Comparison of ENCODE assay signal across 14 mouse cellular contexts in the genomic region with DNA sequence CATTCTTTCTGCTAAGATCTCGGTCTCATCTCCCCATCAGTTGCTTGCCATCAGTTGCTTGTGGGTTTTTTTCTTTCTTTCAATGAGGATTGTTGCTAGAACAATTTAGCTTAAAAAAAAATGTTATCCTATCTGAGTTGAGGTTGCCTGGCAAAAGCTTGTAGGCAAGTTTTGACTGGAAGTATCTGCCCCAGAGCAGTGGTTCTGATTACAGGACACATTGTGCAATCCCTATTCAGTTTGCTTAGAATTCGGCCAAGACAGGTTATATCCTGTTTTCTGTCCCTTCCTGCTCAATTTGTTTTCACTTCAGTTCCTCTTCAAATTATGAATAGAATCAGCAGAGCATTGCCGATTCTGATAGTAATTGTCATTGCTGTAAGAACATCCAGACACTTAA.
"Had no signal": no experiment of that assay in that cellular context is flagged by ENCODE, and none has a peak within 500 bp of the region (broad histone marks: within the 10 kb centered on the region; RNA-seq: fewer than 3 reads in every experiment).

No protein-coding gene starts in this region.

- ATAC-seq: liver, embryonic 12.5 days; midbrain, embryonic 13.5 days; midbrain, embryonic 16.5 days had no signal

- H3K9me3 ChIP-seq: liver, embryonic 12.5 days; liver, embryonic 15.5 days; megakaryocyte, embryonic 14.5 days; midbrain, embryonic 10.5 days; midbrain, embryonic 13.5 days had no signal

- H3K27me3 ChIP-seq: liver, embryonic 12.5 days; liver, embryonic 15.5 days; megakaryocyte, embryonic 14.5 days; midbrain, embryonic 13.5 days had no signal

- H3K9ac ChIP-seq: liver, embryonic 12.5 days; liver, embryonic 15.5 days; midbrain, embryonic 13.5 days had no signal

- H3K27ac ChIP-seq: liver, embryonic 12.5 days; liver, embryonic 15.5 days; midbrain, embryonic 10.5 days; midbrain, embryonic 13.5 days had no signal

- H3K4me3 ChIP-seq: liver, embryonic 12.5 days; liver, embryonic 15.5 days; megakaryocyte, embryonic 14.5 days; midbrain, embryonic 10.5 days; midbrain, embryonic 13.5 days had no signal

- H3K36me3 ChIP-seq: liver, embryonic 12.5 days; liver, embryonic 15.5 days; midbrain, embryonic 10.5 days; midbrain, embryonic 13.5 days had no signal

- H3K4me1 ChIP-seq: liver, embryonic 12.5 days; liver, embryonic 15.5 days had no signal

- H3K4me2 ChIP-seq: liver, embryonic 12.5 days; liver, embryonic 15.5 days; midbrain, embryonic 13.5 days had no signal

- DNase-seq: kidney, adult 9 months; kidney, postnatal 14 days; kidney, postnatal 4 days; lung, adult 2 months; lung, postnatal 14 days; lung, postnatal 4 days; thymus, adult 18-20 months; thymus, postnatal 36 days had no signal
